8 mouse cellular contexts compared by ENCODE assay signal in the genomic region with DNA sequence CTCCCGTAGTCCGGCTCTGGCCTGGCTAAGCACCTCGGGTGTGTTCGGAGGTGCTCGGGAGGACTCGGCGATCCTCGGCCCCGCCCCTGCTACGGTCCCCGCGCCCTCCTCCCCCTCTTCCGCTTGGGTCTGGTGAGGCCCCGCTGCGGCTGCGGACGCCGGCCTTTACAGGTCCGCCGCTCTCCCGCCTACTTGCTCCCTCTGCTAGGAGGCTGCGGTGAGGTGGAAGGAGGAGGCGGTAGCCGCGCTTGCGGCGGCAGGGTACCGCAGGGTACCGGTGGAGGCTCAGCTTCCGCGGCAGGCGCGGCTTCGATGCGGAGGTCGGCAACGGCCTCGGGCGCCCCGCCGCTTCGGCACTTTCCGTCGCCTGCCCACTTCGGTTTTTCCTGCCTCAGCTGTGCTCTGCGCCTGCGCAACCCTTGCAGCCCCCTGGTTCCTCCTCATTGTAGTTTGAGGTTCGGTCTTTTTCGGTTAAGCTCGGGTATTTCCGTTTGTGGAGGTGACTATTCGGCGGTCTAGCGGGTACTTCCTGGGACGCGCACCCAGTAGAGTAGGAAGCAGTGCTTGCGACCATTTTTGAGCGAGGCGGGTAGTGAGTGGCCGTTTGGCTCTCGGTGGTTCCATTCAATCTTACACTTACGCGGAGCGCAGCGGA. TPM values are rescaled to one million over a fixed set of nuclear protein-coding genes. Genes with fewer than 3 reads are reported as not detected.
DNase-seq lines count a peak whose midpoint lies in the region; ATAC-seq and TF ChIP-seq lines count a peak whose summit lies in the region.

A gene (minus strand): TSS at position 375 of the 655 bp plus-strand sequence.

- peak within 1 kb of the TSS; percentile 100 for H3K27ac ChIP-seq in bone marrow, adult 2 months (ENCODE audit: control insufficient read depth, insufficient read depth, low read depth, low read length, poor library complexity)
- H3K27ac ChIP-seq in embryonic facial prominence, embryonic 15.5 days (replicated peaks): peak within 1 kb of the TSS; percentile 100
- H3K27ac ChIP-seq in kidney, embryonic 14.5 days (ENCODE audit: low read depth, low read length): peak within 1 kb of the TSS; percentile 99
- peak within 1 kb of the TSS; percentile 100 for H3K27ac ChIP-seq in limb, embryonic 15.5 days

- H3K9me3 ChIP-seq in embryonic facial prominence, embryonic 15.5 days (replicated peaks): no peaks in the 10 kb centered on the region
- H3K9me3 ChIP-seq in kidney, embryonic 14.5 days (ENCODE audit: control insufficient read depth, low read length): peaks cover 1% of the 10 kb centered on the region; the same call in 1 of the 2 replicates
- no peaks in the 10 kb centered on the region for H3K9me3 ChIP-seq in limb, embryonic 15.5 days

- peak; percentile 90 for DNase-seq in 3T3-L1 (ENCODE audit: low read depth, low spot score)
- DNase-seq in heart, adult 9 months (ENCODE audit: low spot score in 2 of 2): peak; percentile 97 to 98
- peak; percentile 87 to 94 for DNase-seq in monocyte, adult 2 months (ENCODE audit: low read depth in 1 of 2, low spot score in 2 of 2)
- DNase-seq in spleen, postnatal 36 days (ENCODE audit: low spot score in 2 of 2): peak; percentile 98 to 99

- peak within 1 kb of the TSS; percentile 61 for H3K4me2 ChIP-seq in embryonic facial prominence, embryonic 15.5 days (replicated peaks)
- H3K4me2 ChIP-seq in kidney, embryonic 14.5 days (replicated peaks; ENCODE audit: low read depth, low read length): peak within 1 kb of the TSS; percentile 85
- H3K4me2 ChIP-seq in limb, embryonic 15.5 days: peak within 1 kb of the TSS; percentile 69

- H3K9ac ChIP-seq in embryonic facial prominence, embryonic 15.5 days: peak within 1 kb of the TSS; percentile 97
- H3K9ac ChIP-seq in kidney, embryonic 14.5 days (ENCODE audit: low read depth, low read length): peak within 1 kb of the TSS; percentile 95
- H3K9ac ChIP-seq in limb, embryonic 15.5 days: peak within 1 kb of the TSS; percentile 99

- under 1% methylated on average over 64 of the region's 65 CpGs for WGBS in bone marrow, adult 2 months
- WGBS in embryonic facial prominence, embryonic 15.5 days: under 1% methylated on average over 62 of the region's 65 CpGs
- under 1% methylated on average over 53 of the region's 65 CpGs for WGBS in kidney, embryonic 14.5 days
- under 1% methylated on average over 58 of the region's 65 CpGs for WGBS in limb, embryonic 15.5 days

- ATAC-seq in embryonic facial prominence, embryonic 15.5 days (ENCODE audit: insufficient number of reproducible peaks, low FRiP score, low TSS enrichment, low read depth): peak; percentile 93
- ATAC-seq in kidney, embryonic 14.5 days (ENCODE audit: low FRiP score, low TSS enrichment): peak; percentile 93
- peak; percentile 92 for ATAC-seq in limb, embryonic 15.5 days (ENCODE audit: insufficient number of reproducible peaks, low FRiP score, low TSS enrichment, low read depth)

- TF ChIP-seq CTCF in bone marrow, adult 2 months (IDR thresholded peaks at IDR 0.05; ENCODE audit: control insufficient read depth, insufficient read depth, low read length): no peak

- H3K27me3 ChIP-seq in embryonic facial prominence, embryonic 15.5 days: peaks cover 21% of the 10 kb centered on the region
- H3K27me3 ChIP-seq in kidney, embryonic 14.5 days (ENCODE audit: control insufficient read depth, insufficient read depth, low read length): peaks cover 9% of the 10 kb centered on the region
- H3K27me3 ChIP-seq in limb, embryonic 15.5 days: peaks cover 23% of the 10 kb centered on the region

- peak; percentile 94; the same call in 1 of the 2 replicates for TF ChIP-seq POLR2A in bone marrow, adult 2 months (IDR thresholded peaks at IDR 0.05; ENCODE audit: borderline replicate concordance, control insufficient read depth, low read depth, low read length)

- peak within 1 kb of the TSS; percentile 79 for H3K4me3 ChIP-seq in bone marrow, adult 2 months (replicated peaks; ENCODE audit: control insufficient read depth, low read depth, low read length)
- H3K4me3 ChIP-seq in embryonic facial prominence, embryonic 15.5 days (replicated peaks): peak within 1 kb of the TSS; percentile 79
- peak within 1 kb of the TSS; percentile 82 for H3K4me3 ChIP-seq in kidney, embryonic 14.5 days (ENCODE audit: low read length)
- H3K4me3 ChIP-seq in limb, embryonic 15.5 days: peak within 1 kb of the TSS; percentile 84

- peaks cover 24% of the 10 kb centered on the region for H3K36me3 ChIP-seq in embryonic facial prominence, embryonic 15.5 days
- peaks cover 21% of the 10 kb centered on the region for H3K36me3 ChIP-seq in kidney, embryonic 14.5 days (ENCODE audit: control insufficient read depth, insufficient read depth, low read length)
- H3K36me3 ChIP-seq in limb, embryonic 15.5 days: peaks cover 23% of the 10 kb centered on the region

- peaks cover 10% of the 10 kb centered on the region; the same call in 1 of the 2 replicates for H3K4me1 ChIP-seq in bone marrow, adult 2 months (ENCODE audit: control insufficient read depth, insufficient read depth, low read length)
- peaks cover 44% of the 10 kb centered on the region for H3K4me1 ChIP-seq in embryonic facial prominence, embryonic 15.5 days
- H3K4me1 ChIP-seq in kidney, embryonic 14.5 days (ENCODE audit: control insufficient read depth, insufficient read depth, low read length): peaks cover 17% of the 10 kb centered on the region
- H3K4me1 ChIP-seq in limb, embryonic 15.5 days: peaks cover 39% of the 10 kb centered on the region

RNA-seq across cellular contexts. Expression of the gene that starts here (rescaled TPM):
- polyA plus RNA-seq in bone marrow, adult 2 months (2011; ENCODE audit: insufficient read depth, insufficient read length, low replicate concordance, missing spikeins): 132 and 135 TPM in 2 replicates
- 126 and 127 TPM in 2 replicates for polyA plus RNA-seq in embryonic facial prominence, embryonic 15.5 days (2015; fragmentation: Nextera tagmentation; extraction: Ambion mirVana)
- 156 and 199 TPM in 2 replicates for polyA plus RNA-seq in kidney, embryonic 14.5 days (2014; fragmentation: Nextera tagmentation; extraction: Ambion mirVana)
- polyA plus RNA-seq in limb, embryonic 15.5 days (2015; fragmentation: Nextera tagmentation; extraction: Ambion mirVana): 102 and 104 TPM in 2 replicates

Comparison
In these comparisons a context has a peak if more than half of its experiments do, and no peak if none do; other contexts are left out.
1. Peak in every context shown above with its lines: DNase-seq, ATAC-seq, H3K4me3 ChIP-seq and H3K27ac ChIP-seq.